ENCODE assay signal across 30 mouse cellular contexts in the genomic region with DNA sequence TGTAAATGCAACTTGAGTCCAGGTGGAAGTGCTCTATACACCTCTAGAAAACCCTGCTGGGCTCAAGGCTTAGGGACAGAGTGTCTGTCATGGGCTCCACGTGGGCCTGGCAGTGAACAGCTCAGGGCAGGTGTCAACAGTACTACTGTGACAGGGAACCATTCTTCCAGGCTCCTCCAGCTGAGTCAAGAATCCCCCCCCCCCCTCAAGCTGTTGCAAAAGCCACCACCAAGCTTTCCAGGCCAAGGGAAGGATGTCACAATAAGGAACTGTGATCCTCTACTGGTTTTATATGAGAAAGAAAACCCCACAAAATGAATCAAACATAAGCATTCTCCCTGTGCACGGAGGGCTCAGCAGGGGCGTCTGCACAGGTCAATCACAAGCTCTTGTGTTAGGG. TPM values are rescaled to one million over a fixed set of nuclear protein-coding genes. Genes with fewer than 3 reads are reported as not detected.
DNase-seq lines count a peak whose midpoint lies in the region; ATAC-seq and TF ChIP-seq lines count a peak whose summit lies in the region.
"Had no signal": no experiment of that assay in that cellular context is flagged by ENCODE, and none has a peak within 500 bp of the region (broad histone marks: within the 10 kb centered on the region; RNA-seq: fewer than 3 reads in every experiment).

No protein-coding gene starts in this region.

- TF ChIP-seq EP300 in lung, postnatal 0 days (IDR thresholded peaks at IDR 0.05) = no peak

- H3K36me3 ChIP-seq in lung, postnatal 0 days (ENCODE audit: insufficient read depth, low read length) = peaks cover 12% of the 10 kb centered on the region; the same call in 1 of the 2 replicates
- H3K36me3 ChIP-seq in forebrain, embryonic 16.5 days (ENCODE audit: control insufficient read depth, insufficient read depth) = no peaks in the 10 kb centered on the region
- H3K36me3 ChIP-seq in thymus, adult 2 months (ENCODE audit: control insufficient read depth, insufficient read depth, low read length) = no peaks in the 10 kb centered on the region
- H3K36me3 ChIP-seq: forebrain, embryonic 10.5 days; forebrain, embryonic 12.5 days had no signal

- H3K27me3 ChIP-seq in lung, postnatal 0 days (replicated peaks; ENCODE audit: insufficient read depth, low read length) = no peaks in the 10 kb centered on the region
- no peaks in the 10 kb centered on the region for H3K27me3 ChIP-seq in forebrain, embryonic 16.5 days (replicated peaks; ENCODE audit: control insufficient read depth, insufficient read depth, low read length)
- no peaks in the 10 kb centered on the region for H3K27me3 ChIP-seq in thymus, adult 2 months (ENCODE audit: control insufficient read depth, insufficient read depth, low read length)
- H3K27me3 ChIP-seq: CH12.LX; embryonic facial prominence, embryonic 13.5 days; embryonic facial prominence, embryonic 15.5 days; forebrain, embryonic 12.5 days; Patski had no signal

- H3K4me2 ChIP-seq in lung, postnatal 0 days (replicated peaks; ENCODE audit: low read depth, low read length) = no peak overlapping the region
- no peak overlapping the region for H3K4me2 ChIP-seq in forebrain, embryonic 16.5 days (ENCODE audit: low read length)
- H3K4me2 ChIP-seq: embryonic facial prominence, embryonic 13.5 days; embryonic facial prominence, embryonic 15.5 days; forebrain, embryonic 12.5 days had no signal

- TF ChIP-seq CTCF in lung, postnatal 0 days (IDR thresholded peaks at IDR 0.05) = no peak
- TF ChIP-seq CTCF in thymus, adult 2 months (IDR thresholded peaks at IDR 0.05; ENCODE audit: borderline replicate concordance, control insufficient read depth, extremely low read depth, insufficient read depth, low read length, poor library complexity) = no peak

- H3K4me1 ChIP-seq in lung, postnatal 0 days (ENCODE audit: insufficient read depth, low read depth, low read length) = no peaks in the 10 kb centered on the region
- H3K4me1 ChIP-seq in forebrain, embryonic 16.5 days (replicated peaks; ENCODE audit: control insufficient read depth, insufficient read depth, low read length) = no peaks in the 10 kb centered on the region
- no peaks in the 10 kb centered on the region for H3K4me1 ChIP-seq in thymus, adult 2 months (replicated peaks; ENCODE audit: control insufficient read depth, insufficient read depth, low read length)
- H3K4me1 ChIP-seq: embryonic facial prominence, embryonic 13.5 days; embryonic facial prominence, embryonic 15.5 days had no signal

- ATAC-seq in lung, postnatal 0 days = peak; percentile 47
- ATAC-seq in granulocyte monocyte progenitor cell, adult 5-6 weeks (replicated peaks; ENCODE audit: poor library complexity, severe bottlenecking) = peak; percentile 92
- ATAC-seq in megakaryocyte progenitor cell, adult 5-6 weeks (replicated peaks; ENCODE audit: poor library complexity) = peak; percentile 54
- no peak for ATAC-seq in forebrain, embryonic 16.5 days
- ATAC-seq: activated CD4-positive, CD25-positive, alpha-beta regulatory T cell, adult 4 months; CD4-positive, CD25-positive, alpha-beta regulatory T cell, adult 4 months; forebrain, embryonic 14.5 days; forebrain, postnatal 0 days; Patski had no signal

- 36% methylated on average over 3 of the region's 3 CpGs for WGBS in lung, postnatal 0 days
- WGBS in forebrain, embryonic 16.5 days = 39% methylated on average over 3 of the region's 3 CpGs
- 84% methylated on average over 3 of the region's 3 CpGs for WGBS in thymus, adult 2 months

- peak; percentile 43 for DNase-seq in lung, postnatal 0 days (ENCODE audit: low spot score)
- no peak for DNase-seq in lung, postnatal 36 days
- DNase-seq in adipocyte (ENCODE audit: low spot score) = peak; percentile 70
- no peak for DNase-seq in thymus, adult 2 months
- no peak for DNase-seq in spleen, adult 18-20 months
- DNase-seq: adrenal gland, adult 8-10 months; adrenal gland, postnatal 14 days; adrenal gland, postnatal 36 days; B cell, adult 2 months; cerebellum, adult 11-12 months; cerebellum, adult 2 months; cerebellum, adult 9-10 months; cerebellum, postnatal 10 days; cerebellum, postnatal 25 days; forebrain, postnatal 0 days had no signal

- no peak overlapping the region for H3K4me3 ChIP-seq in lung, postnatal 0 days (ENCODE audit: low read depth, low read length)
- H3K4me3 ChIP-seq in forebrain, embryonic 16.5 days (replicated peaks; ENCODE audit: low read length) = no peak overlapping the region
- H3K4me3 ChIP-seq in thymus, adult 2 months (ENCODE audit: control insufficient read depth, insufficient read depth, low read length) = no peak overlapping the region
- H3K4me3 ChIP-seq: embryonic facial prominence, embryonic 13.5 days; embryonic facial prominence, embryonic 15.5 days; erythroblast, embryonic 14.5 days; forebrain, embryonic 10.5 days; forebrain, embryonic 12.5 days had no signal

- no peak overlapping the region for H3K27ac ChIP-seq in lung, postnatal 0 days (ENCODE audit: low read length)
- H3K27ac ChIP-seq in forebrain, embryonic 16.5 days (ENCODE audit: low read length) = no peak overlapping the region
- no peak overlapping the region for H3K27ac ChIP-seq in thymus, adult 2 months (ENCODE audit: control insufficient read depth, insufficient read depth, low read length)
- H3K27ac ChIP-seq: embryonic facial prominence, embryonic 13.5 days; embryonic facial prominence, embryonic 15.5 days; forebrain, embryonic 10.5 days; forebrain, embryonic 12.5 days had no signal

- no peak overlapping the region for H3K9ac ChIP-seq in lung, postnatal 0 days (replicated peaks; ENCODE audit: low read depth)
- H3K9ac ChIP-seq in forebrain, embryonic 16.5 days (replicated peaks; ENCODE audit: low read depth, low read length) = no peak overlapping the region
- H3K9ac ChIP-seq: embryonic facial prominence, embryonic 13.5 days; embryonic facial prominence, embryonic 15.5 days; forebrain, embryonic 12.5 days; forebrain, postnatal 0 days had no signal

- no peaks in the 10 kb centered on the region for H3K9me3 ChIP-seq in lung, postnatal 0 days (ENCODE audit: low read length)
- no peaks in the 10 kb centered on the region for H3K9me3 ChIP-seq in forebrain, embryonic 16.5 days (ENCODE audit: control insufficient read depth, low read length)
- H3K9me3 ChIP-seq: embryonic facial prominence, embryonic 13.5 days; embryonic facial prominence, embryonic 15.5 days; forebrain, embryonic 10.5 days; forebrain, embryonic 12.5 days; G1E had no signal

- TF ChIP-seq POLR2A in thymus, adult 2 months (IDR thresholded peaks at IDR 0.05; ENCODE audit: control insufficient read depth, extremely low read depth, insufficient read depth, low read length, poor library complexity) = no peak

RNA-seq across cellular contexts. Expression of a gene that starts 22.5 kb away (rescaled TPM):
- 76.9 and 86.2 TPM in 2 replicates for polyA plus RNA-seq in lung, postnatal 0 days (2015; fragmentation: Nextera tagmentation; extraction: Ambion mirVana)
- total RNA-seq in granulocyte monocyte progenitor cell, adult 5-6 weeks (2014; fragmentation: Nextera tagmentation) = 99.4 and 102 TPM in 2 replicates
- total RNA-seq in granulocyte monocyte progenitor cell, adult 5-6 weeks (2017) = 147 and 151 TPM in 2 replicates
- total RNA-seq in megakaryocyte progenitor cell, adult 5-6 weeks (2015) = 71.2 and 72.0 TPM in 2 replicates
- 131 and 167 TPM in 2 replicates for total RNA-seq in megakaryocyte progenitor cell, adult 5-6 weeks (2017)
- polyA plus RNA-seq in forebrain, embryonic 16.5 days (2015; fragmentation: Nextera tagmentation; extraction: Ambion mirVana) = 10.8 and 11.1 TPM in 2 replicates
- polyA plus RNA-seq in thymus, adult 2 months (2012; rRNA removed) = 18.8 and 19.4 TPM in 2 replicates

RNA-seq across cellular contexts. Expression of a gene that starts 53.2 kb away (rescaled TPM):
- polyA plus RNA-seq in lung, postnatal 0 days (2015; fragmentation: Nextera tagmentation; extraction: Ambion mirVana) = not detected in 2 replicates
- total RNA-seq in granulocyte monocyte progenitor cell, adult 5-6 weeks (2014; fragmentation: Nextera tagmentation) = not detected in 2 replicates
- not detected in 2 replicates for total RNA-seq in granulocyte monocyte progenitor cell, adult 5-6 weeks (2017)
- not detected in 2 replicates for total RNA-seq in megakaryocyte progenitor cell, adult 5-6 weeks (2015)
- total RNA-seq in megakaryocyte progenitor cell, adult 5-6 weeks (2017) = not detected in 2 replicates
- not detected in 2 replicates for polyA plus RNA-seq in forebrain, embryonic 16.5 days (2015; fragmentation: Nextera tagmentation; extraction: Ambion mirVana)
- not detected in 2 replicates for polyA plus RNA-seq in thymus, adult 2 months (2012; rRNA removed)
- total RNA-seq: adrenal gland, adult 8-10 months; adrenal gland, postnatal 14 days; adrenal gland, postnatal 36 days; CH12.LX; forebrain, postnatal 0 days had no signal
- polyA plus RNA-seq: activated CD4-positive, CD25-positive, alpha-beta regulatory T cell, adult 4 months; CD4-positive, CD25-positive, alpha-beta regulatory T cell, adult 4 months; cerebellum, adult 2 months; embryonic facial prominence, embryonic 11.5 days; embryonic facial prominence, embryonic 13.5 days; embryonic facial prominence, embryonic 15.5 days; erythroblast, embryonic 14.5 days; forebrain, embryonic 10.5 days; forebrain, embryonic 12.5 days; forebrain, embryonic 14.5 days; forebrain, postnatal 0 days; G1E; Patski had no signal

RNA-seq across cellular contexts. Expression of a gene that starts 58.1 kb away (rescaled TPM):
- polyA plus RNA-seq in lung, postnatal 0 days (2015; fragmentation: Nextera tagmentation; extraction: Ambion mirVana) = 956 and 1,007 TPM in 2 replicates
- total RNA-seq in granulocyte monocyte progenitor cell, adult 5-6 weeks (2014; fragmentation: Nextera tagmentation) = 3.7 and 7.8 TPM in 2 replicates
- 8.4 and 10.0 TPM in 2 replicates for total RNA-seq in granulocyte monocyte progenitor cell, adult 5-6 weeks (2017)
- total RNA-seq in megakaryocyte progenitor cell, adult 5-6 weeks (2015) = 6.9 and 10.0 TPM in 2 replicates
- total RNA-seq in megakaryocyte progenitor cell, adult 5-6 weeks (2017) = 12.5 TPM in 2 replicates
- 16.7 and 22.3 TPM in 2 replicates for polyA plus RNA-seq in forebrain, embryonic 16.5 days (2015; fragmentation: Nextera tagmentation; extraction: Ambion mirVana)
- polyA plus RNA-seq in thymus, adult 2 months (2012; rRNA removed) = 393 and 535 TPM in 2 replicates

Comparison
In these comparisons a context has a peak if more than half of its experiments do, and no peak if none do; other contexts are left out.
1. DNase-seq: peak in lung, postnatal 0 days (single experiment) and adipocyte (single experiment); none in lung, postnatal 36 days (single experiment), thymus, adult 2 months (single experiment) and spleen, adult 18-20 months (0 of 2).
2. RNA of a gene that starts 58.1 kb away (polyA plus RNA-seq): 956 to 1,007 TPM in lung, postnatal 0 days and 393 to 535 TPM in thymus, adult 2 months; 16.7 to 22.3 TPM in forebrain, embryonic 16.5 days; every median in the first group is over 10 times any median in the second.